Comparison of ENCODE assay signal across 16 mouse cellular contexts in the genomic region with DNA sequence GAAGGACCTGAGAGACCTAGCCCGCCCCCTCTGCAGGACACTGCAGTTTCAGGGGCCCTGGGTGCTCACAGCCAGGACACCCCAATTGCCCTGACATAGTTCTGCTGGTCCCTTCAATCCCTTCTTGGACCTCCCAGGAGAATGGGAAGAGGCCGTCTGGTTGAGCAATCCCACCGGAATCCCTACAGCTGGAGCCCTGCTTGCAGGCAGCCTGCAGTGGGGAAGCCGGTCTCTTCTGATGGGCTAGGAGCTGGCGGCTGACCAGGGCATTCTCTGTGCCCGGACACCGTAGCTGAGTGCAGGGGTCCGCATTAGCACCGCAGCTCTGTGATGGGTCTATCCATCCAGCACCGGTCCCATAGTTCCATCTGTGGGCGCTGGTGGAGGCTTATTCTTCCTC.
"Had no signal": no experiment of that assay in that cellular context is flagged by ENCODE, and none has a peak within 500 bp of the region (broad histone marks: within the 10 kb centered on the region; RNA-seq: fewer than 3 reads in every experiment).

No protein-coding gene starts in this region.

- H3K9me3 ChIP-seq: neural tube, embryonic 13.5 days; neural tube, embryonic 15.5 days; stomach, embryonic 15.5 days had no signal

- H3K27ac ChIP-seq: neural tube, embryonic 13.5 days; neural tube, embryonic 15.5 days; stomach, embryonic 15.5 days; stomach, postnatal 0 days had no signal

- H3K27me3 ChIP-seq: stomach, embryonic 15.5 days had no signal

- H3K4me2 ChIP-seq: neural tube, embryonic 13.5 days; neural tube, embryonic 15.5 days; stomach, embryonic 15.5 days had no signal

- DNase-seq: retina, postnatal 1 day; right cerebral cortex, adult 18-20 months; right cerebral cortex, postnatal 14 days; right cerebral cortex, postnatal 25 days; right cerebral cortex, postnatal 4 days; spleen, adult 18-20 months; thymus, adult 18-20 months; thymus, adult 2 months; thymus, postnatal 14 days; thymus, postnatal 25 days; thymus, postnatal 36 days; thymus, postnatal 4 days had no signal

- H3K9ac ChIP-seq: neural tube, embryonic 13.5 days; neural tube, embryonic 15.5 days; stomach, embryonic 15.5 days had no signal

- H3K4me3 ChIP-seq: neural tube, embryonic 13.5 days; neural tube, embryonic 15.5 days; stomach, embryonic 15.5 days had no signal
